Mouse (Mus musculus): ENCODE measurements around the gene Mief1. TPM values are rescaled to one million over a fixed set of nuclear protein-coding genes. Genes with fewer than 3 reads are reported as not detected.

Gene Mief1
- 21.1 and 26.8 TPM in 2 replicates for polyA plus RNA-seq (2015; fragmentation: Nextera tagmentation; extraction: Ambion mirVana)

- H3K27me3 ChIP-seq, result no peaks in the 10 kb centered on the region
- H3K36me3 ChIP-seq, result peaks cover 32% of the 10 kb centered on the region
- H3K27ac ChIP-seq, result peak within 1 kb of the TSS; percentile 83
- H3K9ac ChIP-seq, result peak within 1 kb of the TSS; percentile 88
- peak within 1 kb of the TSS; percentile 81 for H3K4me2 ChIP-seq
- no peaks in the 10 kb centered on the region for H3K9me3 ChIP-seq (replicated peaks)
- under 1% methylated on average over 67 of the region's 67 CpGs for WGBS
- peak within 1 kb of the TSS; percentile 82 for H3K4me3 ChIP-seq
- peaks cover 19% of the 10 kb centered on the region for H3K4me1 ChIP-seq (replicated peaks)
- peak; percentile 98 for ATAC-seq (replicated peaks; ENCODE audit: insufficient number of reproducible peaks, insufficient read depth, low FRiP score, low read depth)
Measured at GRCm38 (mm10) chr15:80233733-80234509, at the start of gene Mief1. Gene Mief1 (plus strand): TSS chr15:80234018.

GRCm38 (mm10) chr15:80188927-80189326, 44.9 kb upstream of the Mief1 start:
- WGBS, result 67% methylated on average over 5 of the region's 5 CpGs
- H3K9ac ChIP-seq, result no peak overlapping the region
- no peaks in the 10 kb centered on the region for H3K4me1 ChIP-seq (replicated peaks)
- no peak for ATAC-seq (replicated peaks; ENCODE audit: insufficient number of reproducible peaks, insufficient read depth, low FRiP score, low read depth)
- 0 out of 2 replicates have a peak, but pooled peaks cover 7% of the 10 kb centered on the region for H3K27me3 ChIP-seq
- H3K27ac ChIP-seq, result no peak overlapping the region
- H3K36me3 ChIP-seq, result no peaks in the 10 kb centered on the region
- no peaks in the 10 kb centered on the region for H3K9me3 ChIP-seq (replicated peaks)
- H3K4me3 ChIP-seq, result no peak overlapping the region
- no peak overlapping the region for H3K4me2 ChIP-seq

DNA sequence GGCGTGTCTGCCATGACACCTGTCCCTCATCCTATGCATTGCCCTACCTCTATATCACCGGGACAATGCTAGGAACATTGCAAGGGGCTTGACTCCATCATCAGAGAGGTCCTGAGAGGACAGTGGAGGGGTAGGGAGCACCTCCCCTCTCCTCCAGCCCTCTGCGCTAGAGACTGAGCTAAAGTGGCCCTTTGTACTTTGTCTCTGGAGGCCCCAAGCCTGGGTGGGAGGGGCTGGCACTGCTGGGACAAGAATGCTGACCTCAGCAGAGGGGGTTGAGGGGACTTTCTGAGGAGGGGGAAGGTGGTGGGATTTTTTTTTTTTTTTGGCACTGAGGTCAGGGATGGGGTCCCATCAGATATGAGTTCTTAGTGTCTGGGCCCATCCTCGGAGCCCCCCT, 43.7 kb upstream of the Mief1 start:
- WGBS, result 70% methylated on average over 4 of the region's 4 CpGs
- Histone ChIP-seq H3K27ac (no peak overlapping the region), H3K4me2 (no peak overlapping the region), H3K4me1 (replicated peaks) (no peaks in the 10 kb centered on the region), H3K27me3 (0 out of 2 replicates have a peak, but pooled peaks cover 7% of the 10 kb centered on the region), H3K9ac (no peak overlapping the region), H3K4me3 (no peak overlapping the region), H3K36me3 (no peaks in the 10 kb centered on the region), H3K9me3 (replicated peaks) (no peaks in the 10 kb centered on the region)
- no peak for ATAC-seq (replicated peaks; ENCODE audit: insufficient number of reproducible peaks, insufficient read depth, low FRiP score, low read depth)

GRCm38 (mm10) chr15:80191585-80192245, 42.1 kb upstream of the Mief1 start:
- WGBS, result 62% methylated on average over 8 of the region's 8 CpGs
- Histone ChIP-seq H3K4me1 (replicated peaks) (no peaks in the 10 kb centered on the region), H3K27ac (no peak overlapping the region), H3K9me3 (replicated peaks) (no peaks in the 10 kb centered on the region), H3K9ac (no peak overlapping the region), H3K27me3 (0 out of 2 replicates have a peak, but pooled peaks cover 7% of the 10 kb centered on the region), H3K4me2 (no peak overlapping the region), H3K4me3 (no peak overlapping the region), H3K36me3 (no peaks in the 10 kb centered on the region)
- ATAC-seq (replicated peaks; ENCODE audit: insufficient number of reproducible peaks, insufficient read depth, low FRiP score, low read depth), result no peak

DNA sequence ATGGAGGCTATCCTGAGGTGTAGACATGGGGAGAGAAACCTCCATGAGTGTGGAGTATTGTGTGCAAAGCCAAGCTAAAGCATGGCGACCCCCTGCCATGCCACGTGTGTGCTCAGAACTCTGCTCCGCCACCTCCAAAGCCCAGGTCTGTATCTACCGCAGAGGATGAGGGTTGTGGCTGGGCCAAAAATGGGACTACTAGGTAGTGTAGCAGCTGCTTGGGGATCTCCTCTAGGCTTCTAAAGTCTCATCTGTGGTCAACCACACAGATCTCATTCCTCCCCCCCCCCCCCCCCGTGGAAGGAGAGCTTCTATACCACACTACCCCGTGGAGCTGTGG, 41.6 kb upstream of the Mief1 start:
- no peak for ATAC-seq (replicated peaks; ENCODE audit: insufficient number of reproducible peaks, insufficient read depth, low FRiP score, low read depth)
- WGBS, result 80% methylated on average over 6 of the region's 6 CpGs
- no peak overlapping the region for H3K27ac ChIP-seq

DNA sequence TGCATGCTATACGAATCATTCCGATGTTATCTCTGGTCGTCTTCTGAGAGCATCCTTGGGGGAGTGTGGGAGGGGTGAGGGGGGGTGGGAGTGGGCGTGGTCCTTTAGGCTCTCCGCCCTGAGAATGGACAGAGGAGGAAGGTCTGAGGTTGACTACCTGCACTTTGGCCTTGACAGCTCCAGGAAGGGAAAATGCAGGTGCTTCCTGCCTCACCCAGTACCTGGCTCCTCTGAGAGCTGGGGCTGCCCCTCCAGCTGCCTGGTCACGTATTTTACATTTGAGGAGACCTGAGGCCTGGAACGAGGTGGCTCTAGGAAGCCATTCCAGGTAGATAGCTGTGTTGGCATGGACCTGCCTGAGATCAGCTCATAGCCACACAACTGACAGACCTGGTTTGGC, 41.0 kb upstream of the Mief1 start:
- H3K4me1 ChIP-seq (replicated peaks), result no peaks in the 10 kb centered on the region
- H3K9me3 ChIP-seq (replicated peaks), result no peaks in the 10 kb centered on the region
- H3K4me2 ChIP-seq, result no peak overlapping the region
- 0 out of 2 replicates have a peak, but pooled peaks cover 7% of the 10 kb centered on the region for H3K27me3 ChIP-seq
- H3K9ac ChIP-seq, result no peak overlapping the region
- H3K4me3 ChIP-seq, result no peak overlapping the region
- H3K27ac ChIP-seq, result no peak overlapping the region
- H3K36me3 ChIP-seq, result no peaks in the 10 kb centered on the region
- ATAC-seq (replicated peaks; ENCODE audit: insufficient number of reproducible peaks, insufficient read depth, low FRiP score, low read depth), result no peak
- WGBS, result 59% methylated on average over 7 of the region's 7 CpGs

More for the DNA sequence above, 41.6 kb upstream of the Mief1 start:
- H3K4me1 ChIP-seq (replicated peaks), result no peaks in the 10 kb centered on the region
- no peaks in the 10 kb centered on the region for H3K36me3 ChIP-seq
- H3K9me3 ChIP-seq (replicated peaks), result no peaks in the 10 kb centered on the region
- 0 out of 2 replicates have a peak, but pooled peaks cover 7% of the 10 kb centered on the region for H3K27me3 ChIP-seq
- no peak overlapping the region for H3K4me3 ChIP-seq
- no peak overlapping the region for H3K9ac ChIP-seq
- H3K4me2 ChIP-seq, result no peak overlapping the region

DNA sequence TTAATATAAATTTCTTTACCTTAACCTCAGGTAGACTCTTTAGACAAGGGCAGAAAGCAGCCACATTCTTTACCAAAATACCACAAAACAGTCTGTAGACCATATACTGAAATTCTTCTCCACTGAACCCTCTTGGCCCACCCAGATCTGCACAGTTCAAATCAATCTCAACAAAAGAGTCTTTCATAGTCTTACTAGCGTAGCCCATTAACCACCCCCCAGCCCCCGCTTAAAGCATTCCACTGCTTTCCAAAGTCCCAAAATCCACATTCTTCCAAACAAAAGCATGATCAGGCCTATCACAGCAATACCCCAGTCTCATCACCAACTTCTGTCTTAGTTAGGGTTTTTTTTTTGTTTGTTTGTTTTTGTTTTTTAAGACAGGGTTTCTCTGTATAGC, 34.3 kb upstream of the Mief1 start:
- no peak overlapping the region for H3K4me2 ChIP-seq
- no peak overlapping the region for H3K27ac ChIP-seq
- H3K9ac ChIP-seq, result no peak overlapping the region
- no peaks in the 10 kb centered on the region for H3K27me3 ChIP-seq
- WGBS, result 82% methylated on average over 2 of the region's 2 CpGs
- no peak for ATAC-seq (replicated peaks; ENCODE audit: insufficient number of reproducible peaks, insufficient read depth, low FRiP score, low read depth)
- H3K36me3 ChIP-seq, result no peaks in the 10 kb centered on the region
- H3K4me3 ChIP-seq, result no peak overlapping the region
- no peaks in the 10 kb centered on the region for H3K9me3 ChIP-seq (replicated peaks)
- no peaks in the 10 kb centered on the region for H3K4me1 ChIP-seq (replicated peaks)

- no peak overlapping the region for H3K4me3 ChIP-seq
- no peak for ATAC-seq (replicated peaks; ENCODE audit: insufficient number of reproducible peaks, insufficient read depth, low FRiP score, low read depth)
- H3K4me2 ChIP-seq, result no peak overlapping the region
- 67% methylated on average over 6 of the region's 6 CpGs for WGBS
- no peaks in the 10 kb centered on the region for H3K9me3 ChIP-seq (replicated peaks)
- no peaks in the 10 kb centered on the region for H3K27me3 ChIP-seq
- no peak overlapping the region for H3K27ac ChIP-seq
- H3K36me3 ChIP-seq, result no peaks in the 10 kb centered on the region
- H3K4me1 ChIP-seq (replicated peaks), result no peaks in the 10 kb centered on the region
- H3K9ac ChIP-seq, result no peak overlapping the region
Measured at GRCm38 (mm10) chr15:80202111-80202775, 31.6 kb upstream of the Mief1 start.

DNA sequence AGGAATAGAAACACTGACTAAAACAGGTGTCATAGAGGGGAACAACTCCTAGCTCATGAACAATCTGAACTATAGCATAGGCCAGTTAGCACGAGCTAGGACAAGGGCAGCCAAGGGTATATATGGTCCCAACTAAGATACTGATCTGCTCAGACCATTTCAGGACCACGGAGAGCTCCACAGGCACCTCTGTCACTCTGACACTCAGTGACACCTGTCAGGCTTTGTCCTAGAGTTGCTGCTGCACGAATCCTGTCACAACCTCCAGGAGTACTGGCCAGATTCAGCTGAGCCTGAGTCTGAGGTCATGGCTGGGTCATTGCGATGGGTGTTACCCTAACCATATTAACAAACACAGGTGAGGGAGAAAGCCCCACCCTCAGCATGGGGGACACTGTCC, 30.4 kb upstream of the Mief1 start:
- Histone ChIP-seq H3K4me2 (no peak overlapping the region), H3K4me3 (no peak overlapping the region), H3K36me3 (no peaks in the 10 kb centered on the region), H3K27ac (no peak overlapping the region), H3K27me3 (no peaks in the 10 kb centered on the region), H3K9ac (no peak overlapping the region), H3K9me3 (replicated peaks) (no peaks in the 10 kb centered on the region), H3K4me1 (replicated peaks) (no peaks in the 10 kb centered on the region)
- WGBS, result 28% methylated on average over 4 of the region's 4 CpGs
- no peak for ATAC-seq (replicated peaks; ENCODE audit: insufficient number of reproducible peaks, insufficient read depth, low FRiP score, low read depth)

DNA sequence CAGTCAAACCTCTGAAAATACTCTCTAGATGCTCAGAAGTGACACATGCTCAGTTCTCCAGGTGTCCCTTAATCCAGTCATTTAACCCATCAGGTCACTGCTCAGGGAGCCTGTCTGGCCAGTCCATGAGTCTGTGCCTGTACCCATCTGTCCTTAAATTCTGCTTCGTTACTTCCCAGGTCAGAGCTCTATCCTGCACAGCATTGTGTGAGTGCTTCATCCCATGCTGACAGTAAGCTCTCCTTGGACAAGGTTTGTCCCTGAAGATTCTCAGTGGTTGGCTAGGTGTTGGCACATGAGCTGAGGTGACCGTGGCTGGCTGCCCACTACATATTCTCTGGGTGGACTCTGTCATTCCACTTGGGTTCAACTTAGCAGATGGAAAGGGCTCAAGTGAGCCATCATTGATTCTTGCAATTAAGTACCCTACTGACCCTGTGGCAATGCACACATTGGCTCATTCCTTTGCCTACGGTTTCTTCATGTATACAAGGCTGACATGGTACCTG, 27.7 kb upstream of the Mief1 start:
- H3K4me1 ChIP-seq (replicated peaks), result no peaks in the 10 kb centered on the region
- WGBS, result 84% methylated on average over 3 of the region's 3 CpGs
- ATAC-seq (replicated peaks; ENCODE audit: insufficient number of reproducible peaks, insufficient read depth, low FRiP score, low read depth), result no peak

DNA sequence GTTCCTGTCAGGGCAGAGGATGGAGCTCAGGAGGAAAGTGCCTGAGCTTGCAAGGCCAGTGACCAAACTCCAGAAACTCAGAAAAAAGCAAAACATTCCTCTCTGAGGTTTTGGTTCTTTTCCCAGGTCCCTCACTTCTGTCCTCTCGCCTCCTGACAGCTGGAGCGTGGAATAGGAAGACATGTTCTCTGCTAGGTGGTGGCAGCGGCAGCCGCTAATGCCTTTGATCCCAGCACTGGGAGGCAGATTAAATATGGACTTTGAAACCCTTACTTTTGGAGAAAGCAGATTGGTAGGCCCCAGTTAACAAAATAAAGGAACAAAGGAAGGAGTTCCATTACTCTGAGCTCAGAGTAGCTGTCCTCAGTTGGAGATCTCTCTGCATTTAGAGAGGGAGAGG, 25.4 kb upstream of the Mief1 start:
- no peaks in the 10 kb centered on the region for H3K9me3 ChIP-seq (replicated peaks)
- H3K27me3 ChIP-seq, result no peaks in the 10 kb centered on the region
- no peak overlapping the region for H3K9ac ChIP-seq
- no peaks in the 10 kb centered on the region for H3K4me1 ChIP-seq (replicated peaks)
- no peak overlapping the region for H3K27ac ChIP-seq
- WGBS, result 48% methylated on average over 4 of the region's 4 CpGs
- H3K4me3 ChIP-seq, result no peak overlapping the region
- no peak overlapping the region for H3K4me2 ChIP-seq
- ATAC-seq (replicated peaks; ENCODE audit: insufficient number of reproducible peaks, insufficient read depth, low FRiP score, low read depth), result no peak
- no peaks in the 10 kb centered on the region for H3K36me3 ChIP-seq

More for the DNA sequence above, 27.7 kb upstream of the Mief1 start:
- no peak overlapping the region for H3K27ac ChIP-seq
- no peaks in the 10 kb centered on the region for H3K36me3 ChIP-seq
- no peaks in the 10 kb centered on the region for H3K9me3 ChIP-seq (replicated peaks)
- H3K4me2 ChIP-seq, result no peak overlapping the region
- H3K9ac ChIP-seq, result no peak overlapping the region
- H3K27me3 ChIP-seq, result no peaks in the 10 kb centered on the region
- no peak overlapping the region for H3K4me3 ChIP-seq

Measured in heart, embryonic 15.5 days (tissue).